Mouse (Mus musculus): ENCODE results near the gene Gbf1. TPM values are rescaled to one million over a fixed set of nuclear protein-coding genes. Genes with fewer than 3 reads are reported as not detected.
"Not testable (repeated sequence)": the region's sequence is repeated elsewhere in the genome, so short reads cannot be mapped to it uniquely, and the experiment has no call there.

Gene Gbf1
- total RNA-seq (2022), result 10 to 100 TPM; 76.4 to 97.5 (median 78.8) TPM

DNA sequence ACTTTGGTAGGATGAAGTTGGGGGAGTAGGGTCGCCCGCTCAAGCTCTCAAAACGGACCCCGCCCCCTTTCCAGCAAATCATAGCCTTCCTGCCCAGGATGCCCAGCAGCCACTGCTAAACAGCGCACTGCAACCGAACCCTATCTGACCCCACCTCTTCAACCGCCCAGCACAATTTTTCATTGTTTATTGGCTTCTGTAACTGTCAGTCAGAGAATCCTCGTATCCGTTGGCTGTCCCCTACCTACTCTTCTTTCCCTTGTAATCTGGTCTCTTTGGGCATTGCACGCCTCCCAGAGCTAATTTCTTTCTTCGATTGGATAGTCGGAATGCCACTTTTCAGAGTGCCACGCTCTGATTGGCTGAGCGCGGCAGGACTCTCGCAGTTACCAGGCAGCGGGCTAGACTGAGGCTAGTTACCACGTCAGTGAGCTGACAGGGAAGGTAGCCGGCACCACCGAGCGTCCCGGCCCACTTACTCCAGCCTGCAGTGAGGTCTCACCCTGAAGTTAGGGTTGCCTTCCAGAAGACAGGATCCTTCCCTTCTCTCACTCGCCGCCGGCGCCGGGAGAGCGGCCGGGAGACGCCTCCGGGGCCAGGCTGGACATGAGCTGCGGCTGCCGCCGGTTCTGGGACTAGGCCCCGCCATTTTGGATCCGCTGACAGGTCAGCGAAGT, at the start of gene Gbf1:
Gene Gbf1 (plus strand): TSS at position 383 of the 677 bp plus-strand sequence.
- DNase-seq (ENCODE audit: low spot score in 2 of 2), result peak; percentile 87 to 98

DNA sequence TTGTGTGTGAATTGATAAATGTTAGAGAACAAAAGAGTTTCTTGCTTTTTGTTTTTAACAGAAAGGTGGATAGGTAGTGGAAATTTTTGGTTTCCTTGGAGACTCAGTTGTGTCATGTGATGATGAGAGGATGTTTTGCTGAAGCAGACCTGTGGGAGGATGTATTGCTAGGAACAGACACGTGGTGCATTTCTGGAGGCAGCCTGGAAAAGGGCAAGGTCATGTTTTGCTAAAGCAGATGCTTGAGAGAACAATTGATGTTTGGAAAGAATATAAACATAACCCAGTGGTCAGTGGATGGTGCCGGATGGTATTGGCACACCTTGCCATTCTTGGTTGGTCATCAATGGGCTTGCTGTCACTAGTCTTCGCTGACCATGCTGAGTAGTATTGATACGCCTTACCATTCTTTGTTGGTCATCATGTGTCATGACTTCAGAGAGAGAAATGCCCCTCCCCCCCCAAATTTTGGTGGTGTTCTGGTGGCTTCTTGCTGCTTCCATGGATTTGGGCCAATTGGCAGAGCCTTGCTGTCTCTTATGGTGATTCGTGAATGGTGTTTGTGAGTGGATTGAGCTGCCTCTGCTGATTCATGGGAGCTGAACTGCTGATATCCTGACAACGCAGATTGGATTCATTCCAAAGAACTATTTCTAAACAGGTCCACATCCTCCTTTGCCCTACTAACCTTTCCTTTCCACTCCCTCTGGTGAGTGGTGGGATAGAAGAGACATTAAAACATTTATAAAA, 48.7 kb upstream of the Gbf1 start:
- no peak for DNase-seq (ENCODE audit: low spot score in 2 of 2)

DNA sequence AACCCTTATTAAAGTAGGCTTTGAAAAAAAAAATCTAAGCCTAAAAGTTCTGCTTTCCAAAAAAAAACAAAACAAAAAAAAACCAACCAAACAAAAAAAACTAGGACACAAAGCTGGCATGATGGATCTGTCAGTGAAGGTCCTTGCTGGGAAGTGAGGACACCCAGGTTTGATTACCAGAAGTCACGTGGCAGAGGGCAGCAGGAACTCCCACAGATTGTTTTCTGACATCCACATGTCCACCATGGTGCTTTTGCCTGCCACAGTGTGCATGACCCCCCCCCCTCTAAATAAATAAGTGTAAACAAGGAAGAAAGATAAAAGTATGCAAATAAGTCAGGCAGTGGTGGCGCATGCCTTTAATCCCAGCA, 48.1 kb upstream of the Gbf1 start:
- DNase-seq (ENCODE audit: low spot score in 2 of 2), result no peak

DNA sequence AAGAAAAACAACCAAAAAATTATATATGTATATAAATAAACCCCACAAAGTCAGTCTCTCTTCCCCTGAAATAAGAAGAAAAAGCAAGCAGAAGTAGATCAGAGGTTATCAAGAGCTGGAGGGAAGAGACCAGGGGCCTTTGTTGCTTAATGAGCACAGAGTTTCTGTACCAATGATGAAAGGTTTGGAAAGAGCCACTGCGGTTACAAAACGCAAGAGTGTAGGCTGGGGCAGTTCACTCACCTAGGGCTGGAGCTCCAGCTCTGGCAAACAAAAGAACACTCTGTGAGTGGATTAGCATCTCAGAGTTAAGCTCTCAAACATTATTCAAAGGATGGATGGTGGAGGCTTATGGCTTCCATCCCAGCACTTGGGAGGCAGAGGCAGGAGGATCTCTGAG, 42.1 kb upstream of the Gbf1 start:
- DNase-seq (ENCODE audit: low spot score in 2 of 2), result no peak

DNA sequence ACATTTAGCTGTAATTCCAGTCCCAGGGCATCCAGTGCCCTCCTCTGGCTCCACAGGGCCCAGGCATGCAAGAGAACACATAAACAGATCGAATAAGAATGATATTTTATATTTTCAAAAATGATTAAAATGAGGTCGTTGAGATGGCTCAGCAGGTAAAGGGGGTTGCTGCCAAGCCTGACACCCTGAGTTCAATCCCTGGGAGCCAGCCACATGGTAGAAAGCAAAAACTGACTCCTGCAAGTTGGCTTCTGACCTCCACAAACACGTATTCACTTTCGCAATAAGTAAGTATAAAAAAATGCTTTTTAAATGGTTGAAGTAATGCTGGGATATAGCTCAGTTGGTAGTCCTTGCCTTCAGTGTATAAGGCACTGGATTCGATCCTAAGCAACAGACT, 41.5 kb upstream of the Gbf1 start:
- DNase-seq (ENCODE audit: low spot score in 2 of 2), result no peak

- no peak for DNase-seq (ENCODE audit: low spot score in 2 of 2)
Observed at GRCm38 (mm10) chr19:46114617-46115016, 37.7 kb upstream of the Gbf1 start.

DNA sequence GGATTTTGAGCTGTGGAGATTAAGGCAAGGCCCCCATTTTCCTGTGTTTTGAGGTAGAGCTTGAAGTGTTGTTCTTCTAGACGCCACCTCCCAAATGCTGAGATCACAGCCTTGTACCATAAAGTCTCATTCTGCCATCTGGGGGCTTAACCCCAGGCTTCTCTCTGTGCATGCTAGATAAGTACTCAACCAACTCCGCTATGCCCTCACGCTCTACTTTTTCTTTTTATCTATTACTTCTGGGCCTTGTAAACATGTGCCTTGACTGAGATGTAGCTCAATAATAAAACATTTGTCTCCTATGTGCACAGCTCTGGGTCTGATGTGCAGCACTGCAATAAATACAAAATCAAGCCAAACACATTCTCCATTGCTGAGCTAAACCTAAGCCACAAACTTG, 32.9 kb upstream of the Gbf1 start:
- DNase-seq (ENCODE audit: low spot score in 2 of 2), result no peak

- DNase-seq (ENCODE audit: low spot score in 2 of 2), result no peak
Observed at GRCm38 (mm10) chr19:46120872-46121271, 31.4 kb upstream of the Gbf1 start.

GRCm38 (mm10) chr19:46123876-46124275, 28.4 kb upstream of the Gbf1 start:
- no peak for DNase-seq (ENCODE audit: low spot score in 2 of 2)

- no peak for DNase-seq (ENCODE audit: low spot score in 2 of 2)
Observed at GRCm38 (mm10) chr19:46124651-46125050, 27.7 kb upstream of the Gbf1 start.

GRCm38 (mm10) chr19:46126301-46126700, 26.0 kb upstream of the Gbf1 start:
- DNase-seq (ENCODE audit: low spot score in 2 of 2), result no peak

GRCm38 (mm10) chr19:46129737-46130136, 22.6 kb upstream of the Gbf1 start:
- DNase-seq (ENCODE audit: low spot score in 2 of 2), result not testable (repeated sequence)

- no peak for DNase-seq (ENCODE audit: low spot score in 2 of 2)
Observed at GRCm38 (mm10) chr19:46131283-46131682, 21.0 kb upstream of the Gbf1 start.

- no peak for DNase-seq (ENCODE audit: low spot score in 2 of 2)
Observed at GRCm38 (mm10) chr19:46131694-46132525, 20.4 kb upstream of the Gbf1 start, which contains the start of gene Elovl3. Gene Elovl3, plus strand, starts transcription at chr19:46131897.

GRCm38 (mm10) chr19:46132577-46132976, 19.7 kb upstream of the Gbf1 start:
- DNase-seq (ENCODE audit: low spot score in 2 of 2), result no peak

DNA sequence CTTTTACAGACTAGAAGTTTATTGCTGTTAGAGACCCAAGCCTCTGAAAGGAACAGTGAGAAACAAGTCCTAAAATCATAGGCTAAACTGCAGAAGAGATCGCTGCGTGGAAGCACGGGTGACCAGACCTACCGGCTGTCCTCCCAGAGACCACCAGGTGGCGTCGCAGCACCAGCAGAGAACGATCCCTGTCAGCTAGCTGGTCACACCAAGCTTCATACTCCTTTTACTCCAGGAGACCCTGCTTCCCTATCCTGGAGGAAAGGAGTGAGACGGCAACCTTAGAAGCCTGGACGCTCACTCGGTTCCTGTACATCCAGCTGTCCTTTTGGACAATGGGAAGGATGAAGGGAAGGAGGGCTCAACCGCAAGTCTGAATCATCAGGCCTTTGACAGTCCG, 17.0 kb upstream of the Gbf1 start:
- DNase-seq (ENCODE audit: low spot score in 2 of 2), result peak; percentile 57 to 90

- no peak for DNase-seq (ENCODE audit: low spot score in 2 of 2)
Observed at GRCm38 (mm10) chr19:46135789-46136638, 16.3 kb upstream of the Gbf1 start.

GRCm38 (mm10) chr19:46136639-46137580, 15.4 kb upstream of the Gbf1 start:
- peak in 1 of 2 experiments; percentile 34 for DNase-seq (ENCODE audit: low spot score in 2 of 2)

DNA sequence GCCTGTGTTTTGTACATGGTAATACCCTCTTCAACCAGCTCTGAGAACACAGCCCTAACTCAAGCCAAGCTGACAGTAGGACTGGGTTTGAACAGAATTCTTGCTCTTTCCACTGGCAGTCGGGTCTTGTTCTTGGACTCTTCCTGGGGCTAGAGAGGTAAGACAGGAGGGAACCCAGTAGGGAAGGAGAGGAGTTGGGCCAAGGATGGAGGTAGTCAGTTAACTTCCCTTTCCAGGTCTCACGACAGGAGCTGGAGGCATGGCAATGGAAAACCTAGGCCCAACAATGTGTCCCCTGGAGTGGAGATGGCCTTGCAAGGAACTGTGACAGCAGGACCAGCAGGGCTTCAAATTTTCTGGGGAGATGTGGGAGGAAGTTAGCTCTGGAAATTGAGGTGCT, 12.0 kb upstream of the Gbf1 start:
- DNase-seq (ENCODE audit: low spot score in 2 of 2), result no peak

DNA sequence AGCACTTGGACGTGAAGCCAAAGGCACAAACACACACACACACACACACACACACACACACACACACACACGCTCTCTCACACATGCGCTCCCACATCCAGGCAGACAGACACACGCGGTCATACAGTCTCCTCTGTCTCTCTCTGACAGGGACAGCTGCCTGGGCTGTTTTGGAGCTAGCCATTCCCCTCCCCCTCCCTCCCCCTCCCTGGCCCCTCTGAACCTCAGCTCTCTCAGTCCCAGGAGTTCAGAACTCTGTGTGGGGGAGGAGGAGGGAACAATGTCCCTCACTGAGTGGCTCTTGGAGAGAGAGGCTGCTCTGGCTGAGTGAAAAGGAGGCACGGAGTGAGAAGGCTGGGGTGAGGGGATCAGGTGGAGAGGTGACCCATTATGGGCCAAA, 11.2 kb upstream of the Gbf1 start:
- no peak for DNase-seq (ENCODE audit: low spot score in 2 of 2)
